Mouse (Mus musculus): ENCODE results near the gene Adipoq.

DNA sequence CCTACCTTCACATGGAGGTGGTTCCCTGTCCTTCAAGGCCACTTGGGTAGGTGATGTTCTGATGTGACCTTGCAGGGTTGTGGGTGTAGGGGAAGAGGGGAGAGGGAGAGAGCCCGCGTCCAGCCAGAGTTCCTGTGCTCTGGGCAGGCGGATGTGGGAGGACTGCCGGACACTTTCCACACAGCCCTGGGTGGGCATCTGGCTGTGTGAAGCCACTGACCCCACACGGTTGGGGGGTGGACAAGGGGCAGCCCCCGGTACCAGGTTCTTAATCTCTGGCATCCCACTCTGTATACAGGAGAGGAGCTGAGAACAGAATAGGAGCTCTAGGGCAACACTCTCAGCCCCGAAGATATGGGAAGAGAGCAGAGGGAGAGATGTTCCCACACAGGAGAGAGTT, 12.0 kb downstream of the Adipoq start:
- TF ChIP-seq CTCF (IDR thresholded peaks at IDR 0.05 in 2 of 3, conservative IDR thresholded peaks at IDR 0.05 in 1 of 3; ENCODE audit: control insufficient read depth in 1 of 3, insufficient read depth in 1 of 3, low read depth in 2 of 3, low read length in 3 of 3, poor library complexity in 1 of 3, severe bottlenecking in 1 of 3) (no peak), POLR2A (IDR thresholded peaks at IDR 0.05; ENCODE audit: control insufficient read depth in 1 of 2, insufficient read depth in 1 of 2, low read depth in 1 of 2, low read length in 2 of 2, poor library complexity in 1 of 2) (no peak), UBTF (IDR thresholded peaks at IDR 0.05; ENCODE audit: borderline replicate concordance, insufficient read depth, low read depth, low read length) (no peak), JUND (IDR thresholded peaks at IDR 0.05; ENCODE audit: low read depth, low read length) (no peak), MEF2A (IDR thresholded peaks at IDR 0.05; ENCODE audit: extremely low read depth, insufficient replicate concordance, low read depth, low read length, poor library complexity, severe bottlenecking) (no peak), E2F4 (IDR thresholded peaks at IDR 0.05; ENCODE audit: borderline replicate concordance, low read depth, low read length) (no peak), MYC (IDR thresholded peaks at IDR 0.05; ENCODE audit: low read depth, low read length) (no peak), MAX (IDR thresholded peaks at IDR 0.05; ENCODE audit: low read length) (no peak), RCOR1 (IDR thresholded peaks at IDR 0.05; ENCODE audit: low read depth, low read length) (no peak), ZC3H11A (IDR thresholded peaks at IDR 0.05; ENCODE audit: low read depth, low read length) (no peak)

Measured in MEL (cell line).